Mouse (Mus musculus) frontal cortex, postnatal 36 days (tissue): ENCODE measurements around the gene Cdc37.

Source experiments
- DNase-seq, 2 experiments: peaks; one replicate each; pipeline ENCODE4 v3.0.0; 2022; ENCODE audit warnings: low spot score in 2 of 2

Cdc37 gene

GRCm38 (mm10) chr9:21149654-21150419 is at the start of gene Cdc37:
Gene Cdc37 (minus strand): TSS chr9:21149982.
- DNase-seq: peak; percentile 88 to 94

- no peak for DNase-seq
Measured at GRCm38 (mm10) chr9:21198960-21199359, 49.2 kb upstream of the Cdc37 start.

GRCm38 (mm10) chr9:21197981-21198380 is 48.2 kb upstream of the Cdc37 start:
- DNase-seq: peak; percentile 75 to 80

GRCm38 (mm10) chr9:21196521-21197433 is 47.0 kb upstream of the Cdc37 start:
- peak; percentile 59 to 63 for DNase-seq

GRCm38 (mm10) chr9:21195736-21196505 is 46.1 kb upstream of the Cdc37 start:
- peak; percentile 69 to 70 for DNase-seq

GRCm38 (mm10) chr9:21194787-21195493 is 45.2 kb upstream of the Cdc37 start:
- no peak for DNase-seq

GRCm38 (mm10) chr9:21193786-21194185 is 44.0 kb upstream of the Cdc37 start:
- DNase-seq: no peak

- no peak for DNase-seq
Measured at GRCm38 (mm10) chr9:21190670-21191069, 40.9 kb upstream of the Cdc37 start.

GRCm38 (mm10) chr9:21189905-21190304 is 40.1 kb upstream of the Cdc37 start:
- no peak for DNase-seq

- DNase-seq: no peak
Measured at GRCm38 (mm10) chr9:21185436-21185835, 35.7 kb upstream of the Cdc37 start.

GRCm38 (mm10) chr9:21184733-21185132 is 35.0 kb upstream of the Cdc37 start:
- no peak for DNase-seq

- DNase-seq: no peak
Measured at GRCm38 (mm10) chr9:21183905-21184413, 34.2 kb upstream of the Cdc37 start.

- no peak for DNase-seq
Measured at GRCm38 (mm10) chr9:21183421-21183820, 33.6 kb upstream of the Cdc37 start.

GRCm38 (mm10) chr9:21181421-21182220 is 31.8 kb upstream of the Cdc37 start:
- no peak for DNase-seq

- no peak for DNase-seq
Measured at GRCm38 (mm10) chr9:21180841-21181240, 31.1 kb upstream of the Cdc37 start.

- no peak for DNase-seq
Measured at GRCm38 (mm10) chr9:21180402-21180801, 30.6 kb upstream of the Cdc37 start.

GRCm38 (mm10) chr9:21172364-21172763 is 22.6 kb upstream of the Cdc37 start:
- DNase-seq: no peak

GRCm38 (mm10) chr9:21169157-21169556 is 19.4 kb upstream of the Cdc37 start:
- no peak for DNase-seq

GRCm38 (mm10) chr9:21168161-21169123 is 18.7 kb upstream of the Cdc37 start:
- peak; percentile 71 for DNase-seq
